Mouse (Mus musculus) heart, adult 2 months (tissue): ENCODE results near the gene Calr4. TPM values are rescaled to one million over a fixed set of nuclear protein-coding genes. Genes with fewer than 3 reads are reported as not detected.
A peak's percentile ranks its signal among the peaks of the same experiment; 100 is the strongest.

ENCODE experiments used
- DNase-seq, 2 experiments: peaks; one replicate each; pipeline ENCODE4 v3.0.0; 2021
- H3K27ac ChIP-seq: fragments of 200-600 bp; 2 replicates; pipeline ENCODE4 v1.8.1; 2022
- H3K27me3 ChIP-seq: fragments of 200-500 bp; 2 replicates; pipeline ENCODE4 v1.6.1; 2012; ENCODE audit warnings: mild to moderate bottlenecking, low read length, inconsistent platforms, mixed read lengths; ENCODE audit not compliant: control insufficient read depth, insufficient read depth
- H3K36me3 ChIP-seq: fragments of 200-500 bp; 2 replicates; pipeline ENCODE4 v1.6.1; 2012; ENCODE audit warnings: low read length, inconsistent platforms; ENCODE audit not compliant: control insufficient read depth, insufficient read depth
- H3K4me1 ChIP-seq: fragments of 200-500 bp; 2 replicates; pipeline ENCODE4 v1.6.1; 2011; ENCODE audit warnings: low read length; ENCODE audit not compliant: control insufficient read depth, insufficient read depth
- H3K4me3 ChIP-seq: fragments of 200-600 bp; 2 replicates; pipeline ENCODE4 v1.8.1; 2022
- H3K79me2 ChIP-seq: fragments of 200-500 bp; replicated peaks from 2 replicates; pipeline ENCODE4 v1.6.1; 2012; ENCODE audit warnings: mild to moderate bottlenecking, inconsistent platforms, low read length, moderate library complexity, mixed read lengths; ENCODE audit not compliant: control insufficient read depth, insufficient read depth
- H3K9ac ChIP-seq: fragments of 200-500 bp; 2 replicates; pipeline ENCODE4 v1.6.1; 2012; ENCODE audit warnings: low read depth, mild to moderate bottlenecking, control low read depth, inconsistent platforms, low read length, mixed read lengths
- CTCF ChIP-seq: fragments of 200-600 bp; IDR thresholded peaks from 2 replicates; pipeline ENCODE4 v1.8.1; 2022; ENCODE audit warnings: antibody characterized with exemption, mild to moderate bottlenecking, moderate library complexity
- EP300 ChIP-seq: fragments of 200-500 bp; IDR thresholded peaks from 2 replicates; pipeline ENCODE4 v1.6.1; 2011; ENCODE audit warnings: low read depth, low read length, control low read depth; ENCODE audit not compliant: insufficient read depth
- POLR2A ChIP-seq: fragments of 200-500 bp; IDR thresholded peaks from 2 replicates; pipeline ENCODE4 v1.6.1; 2011; ENCODE audit warnings: mild to moderate bottlenecking, low read depth, low read length, control low read depth; ENCODE audit not compliant: insufficient read depth
- WGBS: fragments of 180-500 bp; shearing (Covaris S2); methylation state at CpG from one replicate; pipeline ENCODE4 v1.1.7; 2018; 5-methylcytosine and 5-hydroxymethylcytosine counted together
- intact Hi-C: fragments of 180-260 bp; cut with DNase I; formaldehyde crosslinking; loops from one replicate; pipeline ENCODE4 v1.15.1; 2025
- polyA plus RNA-seq: library from polyadenylated mRNA; depleted of rRNA; stranded (reverse); fragments of >200 nt; gene quantifications from 2 replicates; pipeline ENCODE4 v1.2.3, GENCODE M21; 2012
- total RNA-seq, 2 experiments: library from RNA; stranded (reverse); gene quantifications; 2 replicates each; pipeline ENCODE4 v1.2.3; 2021

Calr4 gene
- total and polyA plus RNA-seq, 3 experiments = not detected

DNA sequence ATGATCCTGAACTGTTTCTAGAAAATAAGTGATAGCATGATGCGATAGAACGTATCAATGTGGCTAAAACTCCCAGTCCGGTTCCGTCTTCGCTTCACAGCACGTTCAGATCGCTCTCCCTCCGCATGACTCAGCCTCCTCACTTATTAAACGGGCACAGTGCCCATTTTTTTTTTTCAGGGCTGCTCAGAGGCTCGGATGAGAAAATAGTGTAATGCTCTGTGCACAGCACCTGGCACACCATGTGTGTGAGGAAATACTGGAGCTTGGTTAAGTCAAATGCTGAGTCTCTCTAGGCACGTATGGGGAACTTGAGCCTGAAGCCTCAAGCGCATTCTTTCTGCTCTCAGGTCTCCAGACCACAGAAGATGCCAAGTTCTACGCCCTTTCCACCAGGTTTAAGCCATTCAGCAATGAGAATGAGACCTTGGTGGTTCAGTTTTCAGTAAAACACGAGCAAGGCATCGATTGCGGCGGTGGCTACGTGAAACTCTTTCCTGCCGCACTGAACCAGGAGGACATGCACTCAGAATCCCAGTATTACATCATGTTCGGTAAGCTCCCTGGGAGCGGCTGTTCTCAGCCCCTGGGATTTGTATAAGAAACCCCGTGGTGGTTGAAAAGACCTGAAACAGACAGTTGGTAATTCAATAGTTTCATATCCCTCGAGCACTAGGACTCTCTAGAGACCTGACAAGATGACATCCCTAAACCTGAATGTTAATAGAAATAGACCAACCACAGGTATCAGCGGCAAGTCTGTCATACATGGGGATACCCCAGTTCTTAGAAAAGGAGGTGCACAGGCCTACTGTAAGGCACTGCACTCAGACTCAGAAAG, 4.4 kb downstream of the Calr4 start:
- DNase-seq = peak in 1 of 2 experiments; percentile 36
- Histone ChIP-seq H3K4me1 (no peaks in the 10 kb centered on the region; the same call in 1 of the 2 replicates), H3K9ac (no peak overlapping the region), H3K4me3 (no peak overlapping the region), H3K36me3 (no peaks in the 10 kb centered on the region), H3K27ac (no peak overlapping the region), H3K79me2 (no peaks in the 10 kb centered on the region), H3K27me3 (no peaks in the 10 kb centered on the region)
- TF ChIP-seq EP300 (no peak), CTCF (no peak)
- 75% methylated on average over 24 of the region's 24 CpGs for WGBS
- intact Hi-C loops = no loop called here

DNA sequence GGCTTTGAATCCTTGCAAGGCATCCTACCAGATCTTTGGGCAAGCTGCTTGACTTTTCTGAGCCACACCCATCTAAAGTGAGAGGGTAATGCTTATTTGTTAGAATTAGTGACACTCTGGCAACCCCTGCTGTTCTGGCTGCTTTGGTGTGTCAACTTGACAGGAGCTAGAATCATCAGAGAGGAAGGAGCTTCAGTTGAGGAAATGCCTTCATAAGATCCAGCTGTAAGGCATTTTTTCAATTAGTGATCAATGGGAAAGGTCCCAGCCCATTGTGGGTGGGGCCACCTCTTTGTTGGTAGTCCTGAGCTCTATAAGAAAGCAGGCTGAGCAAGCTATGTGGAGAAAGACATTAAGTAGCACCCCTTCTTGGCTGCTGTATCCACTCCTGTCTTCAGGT, 6.9 kb downstream of the Calr4 start:
- Histone ChIP-seq H3K4me3 (no peak overlapping the region), H3K4me1 (peaks cover 2% of the 10 kb centered on the region; the same call in 1 of the 2 replicates), H3K27me3 (no peaks in the 10 kb centered on the region), H3K79me2 (no peaks in the 10 kb centered on the region), H3K9ac (no peak overlapping the region), H3K36me3 (no peaks in the 10 kb centered on the region), H3K27ac (peak overlapping the region; percentile 36)
- TF ChIP-seq CTCF (no peak), EP300 (no peak), POLR2A (no peak)
- intact Hi-C loops = no loop called here
- no peak for DNase-seq

- intact Hi-C loops = no loop called here
- H3K27ac ChIP-seq = peak overlapping the region; percentile 36
- no peaks in the 10 kb centered on the region for H3K79me2 ChIP-seq
- WGBS = 31% methylated on average over 4 of the region's 4 CpGs
- H3K4me3 ChIP-seq = no peak overlapping the region
- H3K27me3 ChIP-seq = no peaks in the 10 kb centered on the region
- DNase-seq = peak in 1 of 2 experiments; percentile 74
- no peak overlapping the region for H3K9ac ChIP-seq
- no peak for TF ChIP-seq POLR2A
- no peak for TF ChIP-seq EP300
- no peak for TF ChIP-seq CTCF
- peaks cover 2% of the 10 kb centered on the region; the same call in 1 of the 2 replicates for H3K4me1 ChIP-seq
- H3K36me3 ChIP-seq = no peaks in the 10 kb centered on the region
Observed at GRCm38 (mm10) chr4:109241934-109242333, 7.6 kb downstream of the Calr4 start.

DNA sequence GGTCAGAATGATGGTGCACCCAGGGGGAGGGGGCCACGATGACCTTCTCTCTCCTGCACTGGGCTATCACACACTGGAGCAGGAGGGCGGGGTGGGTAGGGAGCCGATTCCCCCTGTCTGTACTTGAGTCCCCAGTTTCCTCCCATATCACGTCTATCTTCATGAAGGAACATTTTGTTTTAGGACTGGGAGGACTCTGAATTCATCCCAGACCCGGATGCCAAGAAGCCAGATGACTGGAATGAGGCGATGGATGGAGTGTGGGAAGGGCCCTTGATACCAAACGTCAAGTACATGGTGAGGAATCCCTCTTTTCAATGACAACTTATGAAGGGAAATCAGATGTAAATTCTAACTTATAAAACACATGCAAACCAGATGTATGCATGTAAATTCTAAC, 10.2 kb downstream of the Calr4 start:
- no peak for DNase-seq
- 66% methylated on average over 7 of the region's 7 CpGs for WGBS
- Histone ChIP-seq H3K27me3 (no peaks in the 10 kb centered on the region), H3K36me3 (no peaks in the 10 kb centered on the region), H3K4me1 (peaks cover 2% of the 10 kb centered on the region; the same call in 1 of the 2 replicates), H3K4me3 (no peak overlapping the region), H3K79me2 (no peaks in the 10 kb centered on the region), H3K9ac (no peak overlapping the region), H3K27ac (no peak overlapping the region; the same call in none of the 2 replicates)
- intact Hi-C loops = no loop called here
- TF ChIP-seq POLR2A (no peak), CTCF (no peak), EP300 (no peak)

DNA sequence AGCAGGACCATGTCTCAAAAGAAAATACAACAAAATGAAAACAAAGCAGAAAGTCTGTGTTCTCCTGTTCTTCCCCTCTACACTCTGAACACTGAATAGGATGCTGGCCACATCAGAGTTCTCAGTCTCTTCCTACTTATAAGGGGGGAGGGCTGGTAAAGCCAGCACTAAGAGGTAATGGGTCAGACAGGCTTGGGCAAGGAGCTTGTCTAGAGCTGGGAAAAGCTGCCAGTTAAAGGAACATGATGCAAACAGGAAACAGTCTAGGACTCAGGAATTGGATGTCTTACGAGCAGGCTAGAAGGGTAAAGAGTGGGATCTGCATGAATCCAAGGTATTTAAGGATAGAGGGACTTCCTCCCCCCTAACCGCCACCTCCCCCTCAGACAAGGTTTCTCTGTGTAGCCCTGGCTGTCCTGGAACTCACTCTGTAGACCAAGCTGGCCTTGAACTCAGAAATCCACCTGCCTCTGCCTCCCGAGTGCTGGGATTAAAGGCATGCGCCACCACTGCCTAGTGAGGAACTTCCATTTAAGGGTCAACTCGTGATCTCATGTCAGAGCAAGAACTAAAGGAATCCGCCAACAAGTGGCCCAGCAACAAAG, 10.8 kb downstream of the Calr4 start:
- no peak for DNase-seq
- Histone ChIP-seq H3K27ac (peak overlapping the region; percentile 23), H3K4me3 (no peak overlapping the region), H3K4me1 (peaks cover 2% of the 10 kb centered on the region; the same call in 1 of the 2 replicates), H3K36me3 (no peaks in the 10 kb centered on the region), H3K79me2 (no peaks in the 10 kb centered on the region), H3K9ac (no peak overlapping the region), H3K27me3 (no peaks in the 10 kb centered on the region)
- intact Hi-C loops = no loop called here
- WGBS = 69% methylated on average over 6 of the region's 6 CpGs
- no peak for TF ChIP-seq EP300
- no peak for TF ChIP-seq POLR2A

- H3K27me3 ChIP-seq = no peaks in the 10 kb centered on the region
- peaks cover 4% of the 10 kb centered on the region for H3K4me1 ChIP-seq
- H3K9ac ChIP-seq = no peak overlapping the region
- H3K27ac ChIP-seq = no peak overlapping the region
- WGBS = 40% methylated on average over 3 of the region's 3 CpGs
- H3K79me2 ChIP-seq = no peaks in the 10 kb centered on the region
- H3K4me3 ChIP-seq = no peak overlapping the region
- intact Hi-C loops = loop anchor here (5.0 kb wide), 1 partner anchor 66 kb away; no protein-coding TSS in a partner anchor
- TF ChIP-seq POLR2A (no peak), CTCF (peak; percentile 57), EP300 (no peak)
- peak in 1 of 2 experiments; percentile 35 for DNase-seq
- H3K36me3 ChIP-seq = peaks cover 2% of the 10 kb centered on the region; the same call in 1 of the 2 replicates
Observed at GRCm38 (mm10) chr4:109251605-109252004, 17.3 kb downstream of the Calr4 start.
